Mouse (Mus musculus): Measurements from ENCODE around the gene Naaladl2.

- TF ChIP-seq CTCF (IDR thresholded peaks at IDR 0.05; ENCODE audit: low read depth, low read length): no peak
- no peak for TF ChIP-seq POLR2A (IDR thresholded peaks at IDR 0.05; ENCODE audit: borderline replicate concordance, low read depth, low read length)
Observed at GRCm38 (mm10) chr3:24553701-24554100, 590.4 kb downstream of the Naaladl2 start.

Data from bone marrow macrophage, adult 2 months (primary cell).